ENCODE assay signal across 13 mouse cellular contexts in genomic region chr11:54961164-54961850, GRCm38 (mm10). TPM values are rescaled to one million over a fixed set of nuclear protein-coding genes. Genes with fewer than 3 reads are reported as not detected.
DNase-seq lines count a peak whose midpoint lies in the region; ATAC-seq and TF ChIP-seq lines count a peak whose summit lies in the region.
"Had no signal": no experiment of that assay in that cellular context is flagged by ENCODE, and none has a peak within 500 bp of the region (broad histone marks: within the 10 kb centered on the region; RNA-seq: fewer than 3 reads in every experiment).

No protein-coding gene starts in this region.

- DNase-seq in heart, adult 2 months, result peak in 1 of 2 experiments; percentile 30
- DNase-seq in heart, postnatal 10 days, result no peak
- no peak for DNase-seq in thymus, adult 2 months
- DNase-seq in thymus, postnatal 0 days (ENCODE audit: low spot score), result no peak
- no peak for DNase-seq in frontal cortex, postnatal 25 days (ENCODE audit: low spot score in 2 of 2)
- DNase-seq in frontal cortex, postnatal 14 days (ENCODE audit: low spot score in 2 of 2), result no peak
- DNase-seq in lung, postnatal 14 days, result no peak
- DNase-seq: cerebellum, adult 2 months; right cerebral cortex, adult 18-20 months had no signal

- no peak for TF ChIP-seq EP300 in heart, adult 2 months (IDR thresholded peaks at IDR 0.05; ENCODE audit: insufficient read depth, low read depth, low read length)

- 40% methylated on average over 6 of the region's 6 CpGs for WGBS in heart, adult 2 months
- WGBS in thymus, adult 2 months, result 80% methylated on average over 6 of the region's 6 CpGs
- 68% methylated on average over 6 of the region's 6 CpGs for WGBS in heart, embryonic 16.5 days

- no peaks in the 10 kb centered on the region for H3K36me3 ChIP-seq in heart, adult 2 months (ENCODE audit: control insufficient read depth, insufficient read depth, low read length)
- H3K36me3 ChIP-seq in thymus, adult 2 months (ENCODE audit: control insufficient read depth, insufficient read depth, low read length), result no peaks in the 10 kb centered on the region
- H3K36me3 ChIP-seq in heart, embryonic 16.5 days (ENCODE audit: control insufficient read depth, insufficient read depth), result no peaks in the 10 kb centered on the region
- H3K36me3 ChIP-seq: hindbrain, embryonic 15.5 days had no signal

- H3K4me3 ChIP-seq in heart, adult 2 months, result no peak overlapping the region
- peak overlapping the region; percentile 19; the same call in 1 of the 2 replicates for H3K4me3 ChIP-seq in thymus, adult 2 months (ENCODE audit: control insufficient read depth, insufficient read depth, low read length)
- peak overlapping the region; percentile 41 for H3K4me3 ChIP-seq in heart, embryonic 16.5 days (ENCODE audit: low read length)
- H3K4me3 ChIP-seq: erythroblast, embryonic 14.5 days; hindbrain, embryonic 15.5 days had no signal

- TF ChIP-seq CTCF in heart, adult 2 months (IDR thresholded peaks at IDR 0.05), result no peak
- no peak for TF ChIP-seq CTCF in thymus, adult 2 months (IDR thresholded peaks at IDR 0.05; ENCODE audit: borderline replicate concordance, control insufficient read depth, extremely low read depth, insufficient read depth, low read length, poor library complexity)

- no peak for TF ChIP-seq POLR2A in heart, adult 2 months (IDR thresholded peaks at IDR 0.05; ENCODE audit: insufficient read depth, low read depth, low read length)
- no peak for TF ChIP-seq POLR2A in thymus, adult 2 months (IDR thresholded peaks at IDR 0.05; ENCODE audit: control insufficient read depth, extremely low read depth, insufficient read depth, low read length, poor library complexity)

- intact Hi-C loops in heart, adult 2 months (cut with DNase I), result no loop called here
- intact Hi-C loops in heart, postnatal 10 days (cut with DNase I), result no loop called here

- H3K27me3 ChIP-seq in heart, adult 2 months (ENCODE audit: control insufficient read depth, insufficient read depth, low read length), result no peaks in the 10 kb centered on the region
- H3K27me3 ChIP-seq in thymus, adult 2 months (ENCODE audit: control insufficient read depth, insufficient read depth, low read length), result no peaks in the 10 kb centered on the region
- no peaks in the 10 kb centered on the region for H3K27me3 ChIP-seq in heart, embryonic 16.5 days (ENCODE audit: control insufficient read depth, insufficient read depth, low read length)
- H3K27me3 ChIP-seq: hindbrain, embryonic 15.5 days had no signal

- no peaks in the 10 kb centered on the region for H3K79me2 ChIP-seq in heart, adult 2 months (replicated peaks; ENCODE audit: control insufficient read depth, insufficient read depth, low read length)

- H3K9me3 ChIP-seq in heart, embryonic 16.5 days (replicated peaks; ENCODE audit: control insufficient read depth, low read length), result no peaks in the 10 kb centered on the region
- H3K9me3 ChIP-seq: hindbrain, embryonic 15.5 days had no signal

- H3K4me1 ChIP-seq in heart, adult 2 months (ENCODE audit: control insufficient read depth, insufficient read depth, low read length), result peaks cover 5% of the 10 kb centered on the region
- peaks cover 61% of the 10 kb centered on the region for H3K4me1 ChIP-seq in thymus, adult 2 months (replicated peaks; ENCODE audit: control insufficient read depth, insufficient read depth, low read length)
- peaks cover 30% of the 10 kb centered on the region for H3K4me1 ChIP-seq in heart, embryonic 16.5 days (ENCODE audit: control insufficient read depth, insufficient read depth, low read length)
- H3K4me1 ChIP-seq: hindbrain, embryonic 15.5 days had no signal

- H3K9ac ChIP-seq in heart, adult 2 months (ENCODE audit: low read depth, low read length), result 0 out of 2 replicates have a peak overlapping the region, but pooled peaks have one; percentile 4
- peak overlapping the region; percentile 51 for H3K9ac ChIP-seq in heart, embryonic 16.5 days (ENCODE audit: low read length)
- H3K9ac ChIP-seq: hindbrain, embryonic 15.5 days had no signal

- H3K27ac ChIP-seq in heart, adult 2 months, result peak overlapping the region; percentile 60
- H3K27ac ChIP-seq in thymus, adult 2 months (ENCODE audit: control insufficient read depth, insufficient read depth, low read length), result peak overlapping the region; percentile 11; the same call in 1 of the 2 replicates
- H3K27ac ChIP-seq in heart, embryonic 16.5 days (ENCODE audit: low read length), result no peak overlapping the region; the same call in 1 of the 2 replicates
- H3K27ac ChIP-seq: hindbrain, embryonic 15.5 days had no signal

- ATAC-seq in heart, embryonic 16.5 days (replicated peaks; ENCODE audit: extremely low read depth, insufficient read depth, low FRiP score), result no peak
- ATAC-seq: lung, postnatal 0 days had no signal

- H3K4me2 ChIP-seq in heart, embryonic 16.5 days (ENCODE audit: low read depth, low read length), result peak overlapping the region; percentile 43
- H3K4me2 ChIP-seq: hindbrain, embryonic 15.5 days had no signal

RNA-seq across cellular contexts. Expression of gene Tnip1, which starts 1.4 kb away (rescaled TPM):
- total RNA-seq in heart, adult 2 months (2021), result 10 to 100 TPM; 25.9 to 34.4 TPM
- polyA plus RNA-seq in heart, adult 2 months (2012; rRNA removed), result 26.6 and 31.9 TPM in 2 replicates
- total RNA-seq in heart, postnatal 10 days (2021), result 10 to 100 TPM; 33.4 to 37.1 TPM
- 114 and 121 TPM in 2 replicates for polyA plus RNA-seq in thymus, adult 2 months (2012; rRNA removed)
- polyA plus RNA-seq in thymus, postnatal 0 days (2015; fragmentation: Nextera tagmentation; extraction: Ambion mirVana), result 40.6 and 40.8 TPM in 2 replicates
- 20.0 and 24.7 TPM in 2 replicates for polyA plus RNA-seq in heart, embryonic 16.5 days (2015; fragmentation: Nextera tagmentation; extraction: Ambion mirVana)

RNA-seq across cellular contexts. Expression of gene Gpx3, which starts 59.1 kb away (rescaled TPM):
- 100 to 1,000 TPM; 219 to 246 TPM for total RNA-seq in heart, adult 2 months (2021)
- 362 and 401 TPM in 2 replicates for polyA plus RNA-seq in heart, adult 2 months (2012; rRNA removed)
- total RNA-seq in heart, postnatal 10 days (2021), result 100 to 1,000 TPM; 102 to 159 TPM
- 120 and 133 TPM in 2 replicates for polyA plus RNA-seq in thymus, adult 2 months (2012; rRNA removed)
- polyA plus RNA-seq in thymus, postnatal 0 days (2015; fragmentation: Nextera tagmentation; extraction: Ambion mirVana), result 17.0 and 20.4 TPM in 2 replicates
- polyA plus RNA-seq in heart, embryonic 16.5 days (2015; fragmentation: Nextera tagmentation; extraction: Ambion mirVana), result 771 and 1,022 TPM in 2 replicates
